Mouse (Mus musculus): ENCODE measurements at regions not wholly inside any gene's neighbourhood (a gene's known extent, or its start where the extent isn't known, plus 50 kb on each side); places are given as distances from the start of the nearest gene placed in this dataset.

DNA sequence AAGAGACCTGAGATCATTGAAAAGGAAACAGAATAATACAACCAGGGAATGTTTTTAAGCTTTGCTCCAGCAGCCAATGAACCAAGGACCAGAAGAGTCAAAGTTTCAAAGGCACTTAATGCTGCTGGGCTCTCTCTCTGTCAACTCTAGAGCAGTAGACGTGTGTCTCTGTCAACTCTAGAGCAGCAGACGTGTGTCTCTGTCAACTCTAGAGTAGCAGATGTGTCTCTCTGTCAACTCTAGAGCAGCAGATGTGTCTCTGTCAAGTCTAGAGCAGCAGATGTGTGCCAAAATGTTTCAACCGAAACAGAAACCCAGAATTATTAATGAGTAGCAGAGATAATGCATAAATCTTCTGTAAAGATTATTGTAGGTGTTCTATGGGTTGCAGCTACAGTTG lies 82.1 kb upstream of the Palmd start:
- no peak for TF ChIP-seq POLR2A (IDR thresholded peaks at IDR 0.05; ENCODE audit: extremely low read depth, insufficient read depth, low read length)
- no peak for TF ChIP-seq CTCF (IDR thresholded peaks at IDR 0.05; ENCODE audit: low read depth, low read length)

Measured in liver, adult 2 months (tissue).